Mouse (Mus musculus) cerebellum, adult (tissue): Measurements from ENCODE around the gene Unc119b.
"Not testable (repeated sequence)": the region's sequence is repeated elsewhere in the genome, so short reads cannot be mapped to it uniquely, and the experiment has no call there.

Source experiments
- ATAC-seq: cut with Nextera tagmentation; 2 replicates; pipeline ENCODE4 v1.9.2; 2017; ENCODE audit warnings: mild to moderate bottlenecking, moderate library complexity, mixed read lengths; ENCODE audit not compliant: insufficient number of reproducible peaks, low FRiP score, low TSS enrichment

Gene Unc119b

GRCm38 (mm10) chr5:115099530-115099929 lies 35.2 kb downstream of the Unc119b start:
- no peak for ATAC-seq

- no peak for ATAC-seq
These were observed 36.6 kb downstream of the Unc119b start, which contains the start of gene Gm10401 for GRCm38 (mm10) chr5:115098195-115098594. Gm10401 (minus strand) TSS chr5:115098295.

GRCm38 (mm10) chr5:115091776-115092175 lies 43.0 kb downstream of the Unc119b start:
- no peak for ATAC-seq

- ATAC-seq: no peak
These were observed 43.8 kb downstream of the Unc119b start for GRCm38 (mm10) chr5:115091015-115091414.

DNA sequence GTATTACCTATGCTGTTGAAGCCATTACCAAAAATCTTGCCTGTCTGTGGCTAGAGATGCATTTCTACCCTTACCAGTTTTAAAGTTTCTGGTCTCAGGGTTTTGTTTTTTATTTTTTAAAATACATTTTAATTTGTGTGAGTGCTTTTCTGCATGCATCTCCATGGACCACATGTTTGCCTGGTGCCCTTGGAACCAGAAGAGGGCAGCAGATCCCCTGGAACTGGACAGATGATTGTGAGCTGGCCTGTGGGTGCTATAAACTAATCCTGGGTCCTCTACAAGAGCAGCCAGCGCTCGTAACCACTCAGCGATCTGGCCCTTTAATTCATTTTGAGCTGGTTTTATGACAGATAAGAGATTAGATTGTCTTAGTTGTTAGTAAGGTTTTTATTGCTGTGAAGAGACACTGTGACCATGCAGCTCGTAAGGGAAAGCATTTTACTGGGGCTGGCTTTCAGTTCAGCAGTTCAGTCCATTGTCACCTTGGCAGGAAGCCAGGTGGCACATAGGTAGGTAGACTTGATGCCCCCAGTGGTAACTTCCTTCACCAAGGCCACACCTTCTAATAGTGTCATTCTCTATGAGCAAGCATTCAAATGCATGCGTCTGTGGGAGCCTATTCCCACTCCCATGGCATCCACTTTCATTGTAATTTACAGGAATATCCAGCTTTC lies 45.0 kb downstream of the Unc119b start:
- no peak for ATAC-seq

GRCm38 (mm10) chr5:115085675-115086074 lies 49.1 kb downstream of the Unc119b start:
- no peak for ATAC-seq

- ATAC-seq: no peak
These were observed 51.3 kb downstream of the Unc119b start for GRCm38 (mm10) chr5:115083492-115083891.

- no peak for ATAC-seq
These were observed 53.1 kb downstream of the Unc119b start for GRCm38 (mm10) chr5:115081636-115082035.

- ATAC-seq: no peak
These were observed 58.5 kb downstream of the Unc119b start for GRCm38 (mm10) chr5:115076144-115076901.

GRCm38 (mm10) chr5:115074749-115075148 lies 60.0 kb downstream of the Unc119b start:
- ATAC-seq: no peak

DNA sequence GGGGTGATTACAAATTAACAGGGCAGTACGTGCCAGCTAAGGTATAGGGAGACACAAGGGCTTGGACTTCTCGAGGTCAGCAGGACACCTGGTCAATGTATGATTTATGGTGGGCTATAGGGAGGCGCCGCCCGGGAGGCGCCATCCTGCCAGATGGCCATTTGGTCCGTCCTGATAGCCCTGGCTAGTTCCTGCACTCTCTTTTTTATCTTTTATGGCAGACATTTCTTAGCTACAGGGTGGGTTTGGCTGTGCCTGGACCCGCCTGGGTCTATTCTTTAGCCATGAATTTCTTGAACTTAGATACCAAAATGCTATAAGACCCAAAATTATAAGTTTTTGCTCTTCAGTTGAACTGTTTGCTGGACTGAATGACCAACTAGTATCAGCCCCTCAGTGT lies 61.5 kb downstream of the Unc119b start:
- ATAC-seq: not testable (repeated sequence)
